Mouse (Mus musculus) layer of hippocampus, adult 9-10 months (tissue): ENCODE measurements around the gene Ciapin1.
A peak's percentile ranks its signal among the peaks of the same experiment; 100 is the strongest.
"Not testable (repeated sequence)": the region's sequence is repeated elsewhere in the genome, so short reads cannot be mapped to it uniquely, and the experiment has no call there.

ENCODE experiments used
- DNase-seq: peaks from one replicate; pipeline ENCODE4 v3.0.0; 2022; ENCODE audit warnings: low spot score

Ciapin1 gene

DNA sequence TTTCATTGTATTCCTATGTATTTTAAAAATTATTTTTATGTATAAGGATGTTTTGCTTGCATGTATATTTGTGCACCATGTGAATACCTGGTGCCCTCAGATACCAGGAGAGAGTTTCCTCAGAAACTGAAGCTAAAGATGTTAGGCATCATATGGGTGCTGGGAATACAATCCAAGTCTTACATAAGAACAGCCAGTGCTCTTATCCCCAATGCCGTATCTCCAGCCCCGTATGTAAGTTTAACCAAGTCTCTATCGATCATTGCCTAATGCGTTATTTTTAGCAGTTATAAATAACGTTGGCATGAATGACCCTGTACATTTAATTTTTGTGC lies 18.8 kb upstream of the Ciapin1 start:
- DNase-seq: no peak

DNA sequence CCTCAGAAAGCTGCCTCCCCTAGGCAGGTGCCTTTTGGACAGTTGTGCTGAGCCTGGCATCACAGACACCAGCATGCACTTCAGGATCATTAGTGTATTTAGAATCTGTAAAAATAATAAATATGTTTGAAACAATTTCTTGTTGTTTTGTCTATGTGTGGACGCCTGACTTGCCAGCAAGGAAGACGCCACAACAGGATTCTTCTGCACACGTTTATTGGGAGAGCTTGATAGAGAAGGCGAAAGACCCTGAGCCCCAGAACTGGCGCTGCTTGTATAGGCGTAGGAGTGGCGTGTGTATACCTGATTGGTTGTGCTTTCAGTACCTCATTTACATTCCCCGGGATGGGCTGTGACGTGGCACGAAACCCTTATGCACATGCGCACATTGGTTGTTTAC lies 16.6 kb upstream of the Ciapin1 start:
- DNase-seq: not testable (repeated sequence)

DNA sequence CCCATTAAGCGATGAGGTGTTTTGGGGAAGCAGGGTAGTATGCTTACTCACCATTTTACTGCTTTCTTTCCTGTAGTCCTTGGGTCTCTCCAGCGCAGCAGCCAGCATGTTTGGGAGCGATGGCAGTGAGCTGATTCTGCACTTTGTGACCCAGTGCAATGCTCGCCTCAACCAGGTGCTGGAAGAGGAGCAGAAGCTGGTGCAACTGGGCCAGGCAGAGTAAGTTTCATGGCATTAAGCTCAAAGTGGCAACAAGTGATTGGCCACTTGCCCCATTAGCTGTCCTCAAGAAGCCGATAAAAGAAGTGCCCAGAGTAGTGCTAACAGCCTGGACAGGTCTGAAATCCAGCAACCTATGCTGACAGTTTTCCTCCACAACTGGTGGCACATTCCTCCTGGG lies 11.9 kb upstream of the Ciapin1 start:
- DNase-seq: no peak

DNA sequence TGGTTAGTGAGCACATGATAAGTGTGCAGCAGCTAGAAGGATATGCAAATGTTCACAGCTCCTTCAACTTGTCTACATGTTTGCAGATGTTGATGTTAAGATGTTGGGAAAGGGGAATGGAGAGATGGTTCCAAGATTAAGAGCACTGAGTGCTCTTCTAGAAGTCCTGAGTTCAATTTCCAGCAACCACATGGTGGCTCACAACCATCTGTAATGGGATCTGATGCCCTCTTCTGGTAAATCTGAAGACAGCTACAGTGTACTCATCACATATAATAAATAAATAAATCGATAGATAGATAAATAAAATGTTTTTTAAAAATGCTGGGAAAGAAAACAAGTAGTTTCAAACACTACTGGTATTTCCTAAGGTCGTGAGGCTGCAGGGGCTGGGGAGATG lies 3.0 kb upstream of the Ciapin1 start:
- no peak for DNase-seq

DNA sequence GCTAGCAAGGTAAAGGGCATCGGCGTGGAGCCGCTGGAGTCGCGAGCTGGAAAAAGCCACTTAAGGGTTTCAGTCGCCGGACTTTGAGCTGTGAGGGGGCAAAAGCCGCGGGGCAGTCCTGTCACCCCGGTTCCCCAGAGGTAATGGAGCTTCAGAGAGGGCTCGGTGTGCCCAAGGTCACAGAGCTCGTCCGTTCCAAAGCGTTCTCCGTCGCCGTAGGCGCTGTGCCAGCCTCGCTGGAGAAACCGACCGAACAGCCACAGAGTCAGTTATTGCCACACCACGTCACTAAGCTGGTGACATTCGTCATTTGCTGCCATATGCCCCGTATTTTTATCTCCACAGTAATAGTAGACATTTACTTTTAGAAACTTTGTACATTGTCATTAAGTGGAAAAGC lies 442 bp upstream of the Ciapin1 start:
- DNase-seq: peak; percentile 58

DNA sequence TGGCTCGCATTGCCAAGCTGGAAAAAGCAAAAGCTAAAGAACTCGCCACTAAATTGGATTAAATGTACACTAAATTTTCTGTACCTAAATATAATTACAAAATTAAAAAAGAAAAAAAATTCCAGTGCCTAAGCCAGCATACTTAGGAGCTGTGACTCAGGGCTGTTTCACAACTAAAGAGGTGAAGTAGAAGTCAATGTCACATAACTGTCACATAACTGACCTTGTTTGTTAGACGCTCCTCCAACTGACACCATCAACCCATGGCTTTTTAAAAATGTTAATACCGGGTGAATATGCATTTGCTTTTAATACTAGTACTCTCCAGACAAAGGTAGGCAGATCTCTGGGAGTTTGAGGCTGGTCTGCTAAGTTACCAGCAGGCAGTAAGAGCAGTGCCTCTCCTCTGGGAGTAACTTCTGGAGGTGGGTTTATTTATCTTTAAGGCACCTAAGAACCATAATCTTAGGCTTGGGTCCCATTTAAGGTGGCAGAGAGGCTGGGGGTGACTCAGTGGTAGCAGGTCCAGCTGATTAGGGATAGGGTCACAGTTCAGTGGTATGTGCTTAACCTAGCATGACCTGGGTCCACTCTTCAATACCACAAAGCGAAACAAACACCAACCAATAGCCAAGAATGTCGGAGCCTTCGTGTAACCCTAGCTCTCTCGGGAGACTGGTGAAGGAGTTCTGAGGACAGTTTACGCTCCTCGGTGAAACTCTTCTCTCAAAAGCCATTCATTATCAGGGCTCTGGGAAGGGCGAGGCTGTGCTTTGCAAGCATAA lies 1.5 kb downstream of the Ciapin1 start:
- no peak for DNase-seq

DNA sequence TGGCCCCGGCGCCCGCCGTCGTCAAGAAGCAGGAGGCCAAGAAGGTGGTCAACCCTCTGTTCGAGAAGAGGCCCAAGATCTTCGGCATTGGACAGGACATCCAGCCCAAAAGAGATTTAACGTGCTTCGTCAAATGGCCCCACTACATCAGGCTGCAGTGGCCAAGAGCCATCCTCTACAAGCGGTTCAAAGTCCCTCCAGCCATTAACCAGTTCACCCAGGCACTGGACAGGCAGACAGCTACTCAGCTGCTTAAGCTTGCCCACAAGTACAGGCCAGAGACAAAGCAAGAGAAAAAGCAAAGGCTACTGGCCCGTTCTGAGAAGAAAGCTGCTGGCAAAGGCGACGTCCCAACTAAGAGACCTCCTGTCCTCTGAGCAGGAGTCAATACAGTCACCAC lies 2.4 kb downstream of the Ciapin1 start:
- DNase-seq: not testable (repeated sequence)

DNA sequence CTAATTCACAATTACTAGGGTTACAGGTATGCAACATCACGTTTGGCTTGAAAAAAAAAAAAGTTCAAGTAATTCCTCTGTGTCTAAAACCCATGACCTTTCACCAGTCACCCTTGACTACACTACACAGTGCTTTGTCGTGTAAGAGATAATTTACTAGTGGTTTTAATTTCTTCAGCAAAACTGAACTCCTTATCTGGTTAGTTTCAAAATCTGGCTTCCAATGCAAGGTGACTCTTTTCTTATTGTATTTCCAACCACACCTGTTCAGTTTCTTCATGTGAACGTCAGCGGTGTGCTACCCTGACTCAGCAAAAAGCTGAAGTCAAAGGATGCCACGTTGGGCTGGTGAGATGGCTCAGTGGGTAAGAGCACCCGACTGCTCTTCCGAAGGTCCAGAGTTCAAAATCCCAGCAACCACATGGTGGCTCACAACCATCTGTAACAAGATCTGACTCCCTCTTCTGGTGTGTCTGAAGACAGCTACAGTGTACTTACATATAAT lies 4.2 kb downstream of the Ciapin1 start:
- not testable (repeated sequence) for DNase-seq

DNA sequence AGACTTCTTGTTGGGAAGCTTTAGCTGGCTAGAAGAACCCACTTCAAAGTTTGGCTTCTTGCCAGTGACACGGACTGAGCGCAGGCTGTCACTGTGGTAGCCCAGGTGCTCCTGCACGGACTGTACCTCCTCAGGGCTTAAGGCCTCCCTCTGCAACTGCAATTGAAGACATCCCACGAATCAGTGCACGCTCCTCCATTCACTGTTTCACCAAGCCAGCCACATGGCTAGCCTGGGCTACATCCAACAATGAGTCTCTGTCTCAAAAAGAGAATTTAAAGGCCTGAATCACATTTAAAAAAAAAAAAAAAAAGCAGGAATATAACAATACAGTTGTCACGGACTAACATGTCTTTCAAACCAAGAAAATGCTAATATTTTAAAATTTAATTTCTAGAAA lies 9.9 kb downstream of the Ciapin1 start:
- DNase-seq: no peak

DNA sequence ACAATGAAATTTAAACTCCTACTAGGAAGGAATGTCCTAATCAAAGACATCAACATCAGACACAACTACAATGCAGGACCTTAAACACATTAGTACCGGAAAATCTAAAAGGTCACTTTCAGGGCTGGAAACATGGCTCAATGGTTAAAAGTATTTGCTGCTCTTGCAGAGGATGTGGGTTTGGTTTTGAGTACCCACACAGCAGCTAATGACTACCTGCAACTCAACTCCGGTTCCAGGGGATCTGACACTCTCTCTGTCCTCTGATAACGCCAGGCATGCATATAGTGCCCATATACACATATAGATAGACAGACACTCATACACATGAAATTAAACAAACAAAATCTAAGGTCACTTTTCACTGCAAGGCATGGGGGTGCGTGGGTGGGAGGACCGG lies 11.9 kb downstream of the Ciapin1 start:
- no peak for DNase-seq

DNA sequence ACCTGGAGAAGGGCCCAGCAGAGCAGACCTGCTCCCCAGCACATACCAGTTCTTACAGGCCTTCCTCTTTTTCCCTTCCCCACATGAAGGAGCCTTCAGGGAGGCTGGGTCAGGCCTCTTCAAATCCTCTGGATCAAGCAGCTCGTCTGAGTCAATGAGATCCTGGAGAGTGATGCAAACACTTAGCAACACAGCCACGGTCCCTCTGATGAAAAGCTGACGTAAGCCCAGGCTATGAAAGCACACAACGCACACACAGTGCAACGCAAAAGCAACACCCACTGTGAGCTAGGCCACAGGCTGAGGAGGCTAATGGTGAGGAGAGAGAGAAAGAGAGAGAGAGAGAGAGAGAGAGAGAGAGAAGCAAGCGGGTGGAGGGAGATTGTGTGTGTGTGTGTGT lies 13.0 kb downstream of the Ciapin1 start:
- DNase-seq: no peak

DNA sequence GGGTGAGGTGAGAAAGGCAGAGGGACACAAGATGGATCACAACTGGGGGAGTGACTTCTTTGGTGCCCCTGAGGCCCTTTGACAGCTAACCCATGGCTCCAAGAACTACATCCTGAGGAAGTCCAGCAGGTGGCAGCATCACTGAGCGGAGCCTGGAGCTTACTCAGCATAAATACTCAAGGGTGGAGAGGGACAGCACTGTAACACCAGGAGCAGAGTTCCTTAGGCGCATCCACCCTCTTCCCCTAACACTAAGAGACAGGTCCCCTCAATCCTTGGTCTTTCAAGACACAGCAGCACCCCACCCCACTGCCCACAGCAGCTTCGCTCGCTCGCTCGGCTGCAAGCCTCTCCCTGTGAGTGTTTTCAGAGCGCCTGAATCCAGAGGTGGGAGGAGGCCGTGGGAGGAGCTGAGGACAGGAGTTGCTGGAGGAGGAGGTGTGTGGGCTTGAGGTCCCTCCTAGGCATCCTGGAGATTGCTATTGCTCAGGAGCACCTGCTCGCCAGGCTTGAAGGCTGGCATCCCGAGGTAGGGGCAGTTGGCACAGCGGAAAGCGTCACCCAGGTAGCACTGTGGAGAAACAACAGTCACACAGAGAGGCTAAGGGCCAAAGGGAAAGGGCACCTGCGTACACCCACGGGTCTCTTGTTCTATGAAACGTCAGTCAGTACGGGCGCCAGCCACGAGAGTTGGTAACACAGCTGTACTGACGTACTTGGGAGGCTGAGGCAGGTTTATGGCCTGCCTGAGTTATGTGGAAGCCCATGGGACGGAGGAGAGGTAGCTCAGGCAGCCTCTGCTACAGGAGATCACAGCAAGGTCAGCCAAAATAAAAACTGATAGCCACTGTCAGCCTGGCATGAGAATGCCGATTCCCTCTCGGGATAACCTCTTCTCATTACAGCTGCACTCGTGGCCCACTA lies 15.3 kb downstream of the Ciapin1 start:
- no peak for DNase-seq

DNA sequence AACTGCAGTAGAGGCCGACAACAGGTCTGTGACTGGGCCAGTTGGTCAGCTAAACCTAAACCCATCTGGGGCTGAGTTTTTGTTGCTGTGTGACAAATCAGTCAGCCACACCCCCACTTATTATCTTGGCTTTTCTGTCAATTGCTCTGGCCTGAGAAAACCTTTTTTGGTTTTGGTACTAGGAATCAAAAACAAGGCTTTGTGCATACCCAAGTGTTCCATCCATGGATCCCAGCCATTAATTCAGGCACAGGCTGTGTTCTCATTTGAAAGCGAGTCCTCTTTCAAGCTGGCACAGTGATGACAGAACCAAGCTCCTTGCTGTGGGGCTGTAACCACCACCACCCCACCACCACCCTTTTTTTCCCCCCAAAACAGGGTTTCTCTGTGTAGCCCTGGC lies 16.8 kb downstream of the Ciapin1 start:
- DNase-seq: no peak

DNA sequence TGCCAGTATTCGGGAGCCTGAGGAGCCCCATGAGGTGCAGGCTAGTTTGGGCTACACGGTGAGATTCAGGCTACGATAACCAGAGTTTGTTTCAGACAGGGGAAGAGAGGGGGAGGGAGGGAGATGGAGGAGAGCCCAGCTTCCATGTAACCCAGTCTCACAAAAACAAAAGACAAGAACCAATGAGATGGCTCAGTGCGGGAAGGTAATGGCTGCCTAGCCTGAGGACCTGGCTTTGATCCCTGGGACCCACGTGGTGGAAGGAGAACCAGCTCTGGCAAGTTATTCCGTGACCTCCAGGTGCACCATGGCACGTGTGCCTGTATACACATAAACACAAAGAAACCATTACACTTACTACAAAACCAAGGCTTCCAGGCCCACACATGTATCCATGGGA lies 17.6 kb downstream of the Ciapin1 start:
- no peak for DNase-seq

DNA sequence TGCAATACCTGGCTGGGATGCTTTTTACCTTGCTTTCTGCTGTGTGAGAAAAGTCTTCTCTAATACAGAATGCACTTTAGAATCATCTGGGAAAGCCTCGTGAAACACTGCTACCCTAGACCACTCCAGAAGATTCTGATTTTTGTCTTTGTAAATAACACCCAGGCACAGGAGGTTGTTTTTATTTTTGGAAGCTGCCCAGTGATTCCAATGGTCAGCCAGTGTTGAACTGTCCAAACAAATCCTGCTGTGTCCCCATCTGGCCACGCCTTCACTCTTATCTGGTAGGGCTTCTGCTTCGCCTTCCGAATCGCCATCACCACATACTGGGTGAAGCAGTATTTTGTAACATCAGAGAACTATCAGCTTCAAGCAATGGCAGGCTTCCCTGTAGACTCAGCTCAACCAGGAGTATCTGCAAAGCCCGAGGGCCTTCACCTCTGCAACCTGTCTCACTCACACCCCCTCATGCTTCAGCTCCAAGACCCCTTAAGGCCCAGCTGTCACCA lies 18.4 kb downstream of the Ciapin1 start:
- no peak for DNase-seq

DNA sequence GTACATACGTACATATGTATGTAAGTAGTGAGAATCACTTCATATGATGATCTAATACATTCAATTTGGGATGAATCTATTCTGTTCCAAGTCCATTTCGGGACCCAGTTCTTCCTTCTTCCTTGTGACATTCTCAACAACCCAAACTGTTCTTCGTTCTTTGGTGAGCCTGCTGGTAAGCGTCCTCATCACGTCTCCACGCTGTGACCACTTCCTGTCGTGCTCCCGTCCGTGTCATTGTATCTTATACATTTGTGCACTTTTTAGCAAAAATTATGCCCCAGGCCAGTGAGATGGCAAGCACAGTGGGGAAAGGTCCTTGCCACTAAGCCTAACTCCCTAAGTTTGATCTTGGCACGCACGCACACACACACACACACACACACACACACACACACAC lies 20.2 kb downstream of the Ciapin1 start:
- no peak for DNase-seq

DNA sequence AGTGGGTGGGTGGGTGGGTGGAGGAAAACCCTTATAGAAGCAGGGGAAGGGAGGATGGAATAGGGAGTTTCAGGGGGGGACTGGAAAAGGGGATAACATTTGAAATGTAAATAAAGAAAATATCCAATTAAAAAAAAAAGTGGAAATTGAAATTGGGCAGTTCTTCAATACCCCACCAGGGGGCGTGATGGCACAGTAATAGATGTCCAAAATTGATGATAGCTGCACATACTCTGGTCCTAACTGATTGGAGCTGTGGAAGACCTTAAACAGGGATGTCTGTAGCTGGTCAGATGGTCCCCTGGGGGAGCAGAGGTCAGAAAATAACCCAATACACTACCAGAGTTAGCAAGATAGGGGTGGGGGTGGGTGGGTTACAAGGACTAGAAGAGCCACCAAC lies 23.6 kb downstream of the Ciapin1 start:
- DNase-seq: no peak

DNA sequence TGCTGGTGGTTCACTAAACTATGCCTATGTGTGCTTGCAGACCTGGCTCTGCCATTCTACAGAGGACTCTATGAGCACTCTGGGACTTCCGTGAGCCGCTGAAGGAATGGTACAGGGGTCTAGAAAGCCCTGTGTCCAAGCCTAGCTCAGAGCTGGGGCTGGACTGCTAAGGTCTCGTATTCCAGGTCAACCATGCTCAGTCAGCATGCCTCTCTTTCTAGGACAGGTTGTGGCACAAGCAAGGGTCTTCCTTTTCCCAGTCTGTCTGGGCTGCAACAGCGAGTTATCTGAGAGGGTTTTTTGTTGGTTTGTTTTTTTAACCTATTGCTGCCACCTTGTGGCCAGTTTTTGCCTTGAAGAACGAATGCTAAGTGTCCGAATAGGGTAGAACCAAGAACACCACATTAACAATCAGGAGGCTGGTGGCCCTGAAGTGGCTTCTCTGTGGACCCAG lies 25.5 kb downstream of the Ciapin1 start:
- DNase-seq: peak; percentile 98

DNA sequence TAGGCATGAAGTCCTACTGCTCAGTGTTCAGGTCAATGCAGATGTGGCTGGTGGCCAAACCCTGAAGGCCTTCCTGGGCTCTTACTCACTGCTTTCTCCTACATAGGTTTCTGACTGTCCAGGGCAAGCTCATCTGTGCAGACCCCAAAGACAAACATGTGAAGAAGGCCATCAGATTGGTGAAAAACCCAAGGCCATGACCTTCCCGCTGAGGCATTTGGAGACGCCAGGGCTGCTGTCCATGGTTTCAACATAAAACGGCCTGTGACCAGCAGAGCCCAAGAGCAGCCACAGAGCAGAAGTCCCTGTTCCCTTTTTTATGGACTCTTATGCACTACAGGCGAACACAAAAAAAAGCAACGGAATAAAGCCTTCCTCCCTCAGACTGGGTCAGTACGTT lies 26.5 kb downstream of the Ciapin1 start:
- no peak for DNase-seq

DNA sequence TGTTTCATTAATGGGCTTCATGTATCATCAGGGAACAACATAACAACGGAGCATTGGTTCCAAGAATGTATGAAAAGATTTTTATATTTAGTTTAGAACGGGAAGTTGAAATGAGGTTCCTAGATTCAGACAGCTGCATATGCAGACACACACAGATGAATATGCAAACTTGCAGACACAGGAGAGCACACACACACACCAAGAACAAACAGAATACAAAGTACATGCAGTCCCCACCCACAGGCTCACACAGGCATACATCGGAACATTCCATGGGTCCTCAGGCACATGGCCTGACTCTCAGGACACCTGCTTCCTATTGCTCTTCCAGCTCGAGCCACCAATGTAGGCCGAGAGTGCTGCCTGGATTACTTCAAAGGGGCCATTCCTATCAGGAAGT lies 27.3 kb downstream of the Ciapin1 start:
- DNase-seq: no peak

DNA sequence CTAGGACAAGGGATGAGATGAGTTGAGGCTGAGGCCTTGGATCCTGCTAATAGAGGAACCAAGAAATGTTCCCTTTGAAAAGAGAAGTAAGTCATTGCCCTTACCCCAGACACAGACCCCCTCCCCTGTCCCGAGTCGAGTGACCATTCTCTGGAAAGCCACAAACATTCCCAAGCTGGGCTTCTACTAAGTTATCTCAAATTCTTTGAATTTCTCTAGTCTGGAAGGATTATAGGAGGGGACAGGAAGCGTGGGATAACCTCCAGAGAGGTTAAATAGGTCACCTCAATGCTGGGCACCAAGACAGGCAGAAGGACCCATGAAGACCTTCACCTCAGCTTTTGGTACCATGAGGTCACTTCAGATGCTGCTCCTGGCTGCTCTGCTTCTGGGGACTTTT lies 28.0 kb downstream of the Ciapin1 start, which contains the start of gene Ccl17:
Ccl17 (plus strand) TSS at position 301 of the 400 bp plus-strand sequence.
- no peak for DNase-seq

DNA sequence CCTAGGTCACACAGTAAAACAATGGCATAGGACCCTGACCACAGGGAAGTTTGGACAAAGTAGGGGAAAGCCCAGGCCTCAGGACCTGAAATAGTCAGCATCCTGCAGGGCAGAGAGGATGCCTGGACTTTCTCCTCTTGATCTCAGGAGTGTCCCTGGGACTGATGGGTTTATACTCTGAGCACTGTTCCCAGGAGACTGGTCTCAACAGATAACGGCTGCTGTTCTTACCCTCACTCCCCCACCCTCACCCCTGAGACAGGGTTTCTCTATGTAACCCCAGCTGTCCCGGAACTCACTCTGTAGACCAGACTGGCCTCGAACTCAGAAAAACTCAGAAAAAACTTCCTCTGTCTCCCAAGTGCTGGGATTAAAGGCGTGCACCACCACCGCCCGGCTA lies 29.8 kb downstream of the Ciapin1 start:
- DNase-seq: no peak

DNA sequence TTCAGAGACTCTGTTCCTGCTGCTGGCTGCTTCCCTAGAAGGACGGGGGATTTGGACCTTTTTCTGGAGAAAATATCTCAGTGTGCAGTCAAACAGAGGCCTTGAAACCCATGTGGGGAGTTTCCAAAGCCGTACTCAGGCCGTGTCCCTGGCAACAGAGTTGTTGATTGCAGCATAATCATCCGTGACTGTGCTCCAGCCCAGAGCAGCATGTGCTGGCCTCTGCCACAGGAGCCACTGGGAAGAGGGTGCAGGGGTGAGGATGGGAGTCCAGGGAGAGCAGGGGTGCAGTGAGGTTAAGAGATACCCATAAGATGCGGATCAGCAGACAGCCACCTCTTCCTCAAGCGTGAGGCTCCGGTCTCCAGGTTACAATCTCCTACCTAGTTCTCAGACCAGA lies 30.7 kb downstream of the Ciapin1 start:
- no peak for DNase-seq
